Mouse (Mus musculus): ENCODE results near the gene Cchcr1.
A peak's percentile ranks its signal among the peaks of the same experiment; 100 is the strongest.

The Cchcr1 gene

DNA sequence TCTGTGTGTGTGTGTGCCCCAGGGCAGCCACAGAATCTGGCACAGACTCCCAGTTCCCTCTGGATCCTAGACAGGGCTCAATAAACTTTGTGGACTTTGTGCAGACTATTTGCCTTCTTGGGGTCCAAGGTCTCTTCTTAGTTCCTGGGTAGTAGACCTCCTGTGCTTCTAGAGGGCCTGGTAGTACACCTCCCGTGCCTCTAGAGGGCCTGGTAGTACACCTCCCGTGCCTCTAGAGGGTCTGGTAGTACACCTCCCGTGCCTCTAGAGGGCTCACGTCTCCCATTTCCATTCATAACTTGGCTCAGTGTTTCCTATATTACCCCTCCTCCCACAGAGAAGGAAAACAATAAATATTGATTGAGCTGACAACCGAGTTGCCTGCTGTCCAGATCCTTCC, 39.9 kb downstream of the Cchcr1 start:
- no peak for DNase-seq

DNA sequence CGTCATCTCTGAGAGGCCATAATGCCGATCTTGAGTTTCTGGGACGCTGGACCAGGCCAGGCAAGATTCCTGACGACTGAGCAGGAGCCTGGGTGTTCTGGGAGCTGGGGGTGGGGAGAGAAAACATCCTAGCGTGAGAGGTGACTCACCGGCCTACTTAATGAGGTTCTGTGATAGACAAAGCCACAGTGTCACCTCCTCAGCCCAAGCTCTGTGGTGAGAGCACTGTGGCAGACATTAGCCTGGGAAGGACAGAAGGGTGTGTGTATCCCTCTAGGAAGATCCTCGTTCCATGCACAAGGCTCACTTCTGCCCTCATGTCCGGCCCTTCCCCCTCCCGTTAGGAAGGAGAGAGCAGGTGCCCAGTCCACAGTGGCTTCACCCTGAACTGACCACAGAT, 40.5 kb downstream of the Cchcr1 start:
- DNase-seq = no peak

DNA sequence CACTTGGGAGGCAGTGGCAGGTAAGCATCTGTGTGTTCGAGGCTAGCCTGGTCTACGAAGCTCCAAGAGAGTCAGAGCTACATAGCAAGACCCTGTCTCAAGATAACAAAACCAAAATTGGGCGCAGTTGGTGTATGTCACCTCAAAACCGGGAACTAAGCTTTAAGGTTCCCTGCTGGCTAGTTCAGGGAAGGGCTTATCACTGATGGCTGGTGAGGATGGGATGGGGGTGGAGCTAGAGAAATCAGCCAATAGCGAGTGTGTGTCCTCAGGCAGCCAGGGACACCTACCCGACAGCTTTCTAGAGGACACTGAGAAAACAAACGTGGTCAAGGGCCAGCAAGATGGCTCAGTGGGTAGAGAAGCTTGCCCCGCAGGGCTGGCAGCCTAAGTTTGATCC, 41.3 kb downstream of the Cchcr1 start:
- no peak for DNase-seq

DNA sequence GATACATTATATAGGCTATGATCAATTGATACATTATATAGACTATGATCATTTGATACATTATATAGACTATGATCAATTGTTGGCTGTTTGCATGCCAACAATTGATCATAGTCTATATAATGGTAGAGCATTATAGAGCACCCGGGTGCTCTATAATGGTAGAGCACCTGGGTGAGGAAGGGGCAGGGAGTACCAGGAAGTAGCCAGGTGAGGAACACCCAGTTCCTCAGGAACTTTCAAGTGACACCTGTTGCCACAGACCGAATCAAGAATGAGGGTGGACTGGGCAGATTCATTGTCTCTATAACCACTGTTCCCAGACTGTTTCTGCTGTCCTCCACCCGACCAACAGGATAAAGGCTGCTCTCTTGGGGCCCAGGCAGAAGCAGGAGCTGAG, 50.2 kb downstream of the Cchcr1 start, which contains the start of gene 2300002M23Rik:
2300002M23Rik (plus strand) TSS at position 301 of the 400 bp plus-strand sequence.
- no peak for DNase-seq

DNA sequence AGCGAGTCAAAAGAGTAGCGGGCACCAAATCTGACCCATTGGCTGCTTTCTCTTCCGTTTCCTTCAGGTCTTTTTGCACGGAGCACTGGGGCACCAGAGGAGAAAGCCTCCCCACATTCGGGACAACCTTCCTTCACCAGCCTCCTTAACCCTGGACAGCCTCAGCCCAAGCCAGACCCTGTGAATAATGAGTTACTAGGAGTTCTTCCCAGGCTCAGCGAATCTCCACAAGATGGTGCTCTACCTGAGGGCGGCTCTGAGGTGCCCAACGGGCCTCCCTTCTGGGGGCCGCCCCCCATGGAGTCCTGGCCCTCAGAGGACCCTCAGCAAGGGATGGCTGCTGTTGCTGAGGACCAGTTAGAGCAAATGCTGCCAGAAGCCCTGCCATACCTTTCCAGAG, 50.9 kb downstream of the Cchcr1 start:
- no peak for DNase-seq

DNA sequence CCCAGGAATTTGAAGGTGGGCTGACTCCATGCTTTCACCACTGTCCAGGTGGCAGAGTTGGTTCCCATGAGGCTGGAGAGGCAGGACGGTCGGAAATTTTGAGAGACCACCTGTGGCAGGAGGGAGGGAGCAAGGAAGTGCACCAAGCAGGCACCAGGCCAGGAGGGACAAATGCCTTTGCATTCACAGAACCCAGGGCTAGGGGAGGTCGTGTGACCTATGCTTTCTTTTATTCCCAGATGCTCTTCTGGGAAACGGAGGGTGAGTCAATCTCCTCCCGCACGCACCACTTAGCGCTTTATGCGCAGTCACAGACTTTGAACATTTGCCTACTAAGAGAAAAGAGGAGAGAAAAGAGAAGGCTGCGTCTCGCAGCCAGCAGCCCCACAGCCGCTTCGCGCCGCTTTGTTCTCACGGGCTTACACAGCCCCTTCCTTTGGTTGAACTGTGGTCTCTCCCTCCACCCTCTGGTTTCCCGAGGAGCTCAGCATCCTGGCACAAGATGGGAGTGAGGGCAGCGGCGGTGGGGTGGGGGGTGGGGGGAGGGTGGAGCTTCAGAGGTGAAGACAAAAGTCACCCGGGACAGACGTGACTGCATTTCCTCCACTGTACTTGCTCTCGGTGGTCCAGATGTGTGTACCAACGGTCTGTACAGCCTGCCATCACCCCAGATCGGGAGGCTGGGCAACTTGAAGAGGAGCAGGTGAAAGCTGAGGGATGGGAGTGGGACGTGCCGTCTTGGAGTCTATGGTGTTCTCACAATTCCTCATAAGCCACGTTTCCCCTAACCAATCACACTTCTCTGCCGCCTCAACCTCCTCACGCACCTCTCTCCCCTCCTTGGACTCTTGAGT, 52.4 kb downstream of the Cchcr1 start:
- no peak for DNase-seq

DNA sequence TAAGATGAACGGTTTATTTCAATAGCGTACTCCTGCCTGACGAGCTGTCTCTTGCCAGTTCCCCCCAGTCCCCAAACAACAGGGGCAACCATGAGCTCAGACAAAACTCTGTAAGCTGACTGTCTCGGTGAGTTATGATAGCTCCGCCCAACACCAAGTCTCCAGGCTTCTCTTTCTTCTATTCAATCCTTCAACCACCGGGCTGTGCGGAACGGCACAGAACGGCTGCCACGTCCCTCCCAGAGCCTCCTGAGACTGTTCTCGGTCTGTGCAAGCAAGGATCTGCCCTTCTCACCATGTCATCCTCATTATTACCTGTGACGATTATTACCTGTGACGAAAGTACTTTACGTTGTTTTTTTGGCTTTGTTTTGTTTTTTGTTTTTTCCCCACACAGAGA, 53.9 kb downstream of the Cchcr1 start:
- DNase-seq = no peak

- DNase-seq = no peak
Measured at GRCm38 (mm10) chr17:35571477-35571876, 54.6 kb downstream of the Cchcr1 start.

GRCm38 (mm10) chr17:35578211-35578610, 61.3 kb downstream of the Cchcr1 start:
- DNase-seq = peak; percentile 55

All from layer of hippocampus, adult 9-11 months (tissue).